Mouse (Mus musculus): ENCODE measurements around the gene Prss33.

The Prss33 gene

GRCm38 (mm10) chr17:23825591-23825990 is 10.3 kb downstream of the Prss33 start:
- DNase-seq, result no peak

- DNase-seq, result no peak
These were observed 12.2 kb downstream of the Prss33 start for GRCm38 (mm10) chr17:23823614-23824013.

GRCm38 (mm10) chr17:23823018-23823417 is 12.8 kb downstream of the Prss33 start:
- DNase-seq, result no peak

- DNase-seq, result peak in 1 of 2 experiments; percentile 19
These were observed 13.8 kb downstream of the Prss33 start for GRCm38 (mm10) chr17:23822094-23822493.

- no peak for DNase-seq
These were observed 15.1 kb downstream of the Prss33 start for GRCm38 (mm10) chr17:23820731-23821130.

GRCm38 (mm10) chr17:23819235-23819634 is 16.6 kb downstream of the Prss33 start:
- DNase-seq, result no peak

GRCm38 (mm10) chr17:23818579-23818978 is 17.3 kb downstream of the Prss33 start:
- no peak for DNase-seq

- no peak for DNase-seq
These were observed 20.2 kb downstream of the Prss33 start for GRCm38 (mm10) chr17:23815641-23816040.

GRCm38 (mm10) chr17:23807918-23808317 is 27.9 kb downstream of the Prss33 start:
- DNase-seq, result no peak

GRCm38 (mm10) chr17:23806867-23807266 is 29.0 kb downstream of the Prss33 start:
- peak in 1 of 2 experiments; percentile 42 for DNase-seq

- DNase-seq, result no peak
These were observed 31.3 kb downstream of the Prss33 start for GRCm38 (mm10) chr17:23804426-23805085.

- peak; percentile 75 to 81 for DNase-seq
These were observed 32.4 kb downstream of the Prss33 start for GRCm38 (mm10) chr17:23803366-23804041.

- peak; percentile 95 to 98 for DNase-seq
These were observed 33.0 kb downstream of the Prss33 start for GRCm38 (mm10) chr17:23802746-23803365.

GRCm38 (mm10) chr17:23801627-23802026 is 34.2 kb downstream of the Prss33 start:
- DNase-seq, result no peak

GRCm38 (mm10) chr17:23797316-23797715 is 38.5 kb downstream of the Prss33 start:
- DNase-seq, result no peak

GRCm38 (mm10) chr17:23795323-23795722 is 40.5 kb downstream of the Prss33 start:
- no peak for DNase-seq

GRCm38 (mm10) chr17:23791079-23791357 is 44.8 kb downstream of the Prss33 start:
- DNase-seq, result peak; percentile 21 to 26

- peak; percentile 51 to 53 for DNase-seq
These were observed 45.4 kb downstream of the Prss33 start, which contains the start of gene Srrm2 for GRCm38 (mm10) chr17:23790269-23791078. TSS of gene Srrm2 (plus strand) at chr17:23790532.

GRCm38 (mm10) chr17:23789749-23790268 is 46.0 kb downstream of the Prss33 start:
- DNase-seq, result no peak

- no peak for DNase-seq
These were observed 46.9 kb downstream of the Prss33 start for GRCm38 (mm10) chr17:23788973-23789372.

GRCm38 (mm10) chr17:23786510-23786931 is 49.3 kb downstream of the Prss33 start:
- DNase-seq, result no peak

GRCm38 (mm10) chr17:23785561-23786471 is 50.0 kb downstream of the Prss33 start, which contains the start of gene Flywch2:
TSS of gene Flywch2 (minus strand) at chr17:23786081.
- DNase-seq, result peak; percentile 59 to 74
